Mouse (Mus musculus) lung, postnatal 36 days (tissue): ENCODE measurements around the gene Scmh1.

Source experiments
- DNase-seq: peaks from one replicate; pipeline ENCODE4 v3.0.0; 2022; ENCODE audit warnings: mixed read lengths

The Scmh1 gene

DNA sequence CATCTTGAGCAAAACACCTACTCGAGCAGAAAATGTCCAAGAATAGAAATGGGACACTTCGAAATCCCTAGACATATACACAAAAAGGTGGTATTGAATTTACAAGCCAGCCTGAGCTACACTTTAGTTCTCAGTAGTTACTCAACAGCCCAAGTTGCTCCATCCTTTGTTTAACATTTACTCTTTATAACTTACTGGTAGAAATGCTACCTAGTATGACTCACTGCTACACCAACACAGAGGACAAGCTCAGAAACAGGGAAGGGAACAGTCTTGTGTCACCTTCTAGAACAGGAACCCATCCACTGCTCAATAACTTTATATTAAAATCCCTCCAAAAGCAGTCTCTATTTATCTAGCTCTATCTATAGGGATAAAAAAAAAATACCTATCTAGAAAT, 160.6 kb downstream of the Scmh1 start:
- DNase-seq: peak; percentile 21

DNA sequence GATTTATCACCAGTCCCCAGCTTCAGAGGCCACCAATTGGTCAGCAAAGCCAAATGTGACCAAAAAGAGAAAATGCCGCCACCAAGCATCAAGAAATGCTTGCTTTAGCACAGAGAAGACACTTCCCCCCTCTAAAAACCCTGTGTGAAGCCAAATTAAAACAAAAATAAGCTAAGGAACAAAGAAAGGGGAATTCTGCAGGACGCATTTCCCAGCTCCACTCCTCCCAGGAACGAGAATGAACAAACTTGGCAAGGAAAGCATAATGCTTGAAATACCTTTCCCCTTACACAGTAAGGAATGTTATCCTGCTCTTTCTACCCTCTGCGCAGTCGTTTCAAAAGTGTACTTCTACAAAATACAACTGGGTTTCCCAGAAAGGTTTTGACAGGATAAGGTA, 162.9 kb downstream of the Scmh1 start:
- peak; percentile 63 for DNase-seq

DNA sequence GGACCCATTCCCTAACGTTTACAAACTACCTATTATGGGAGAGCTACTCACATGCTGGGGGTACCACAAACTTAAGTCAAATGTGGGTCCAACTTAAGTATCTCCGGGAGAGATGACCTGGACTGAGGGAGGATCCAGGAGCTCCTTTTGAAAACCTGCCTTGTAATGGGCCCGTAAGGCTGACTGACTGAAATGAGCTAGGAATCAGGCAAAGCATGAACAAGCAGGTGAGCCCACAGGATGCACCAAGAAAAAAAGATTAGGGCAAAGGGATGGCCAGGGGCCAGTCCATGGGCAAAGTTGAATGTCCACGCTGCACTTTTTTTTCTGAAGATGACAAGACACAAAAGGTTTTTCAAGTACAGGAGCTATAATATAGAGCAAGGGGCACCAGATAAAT, 163.9 kb downstream of the Scmh1 start:
- DNase-seq: peak; percentile 3

DNA sequence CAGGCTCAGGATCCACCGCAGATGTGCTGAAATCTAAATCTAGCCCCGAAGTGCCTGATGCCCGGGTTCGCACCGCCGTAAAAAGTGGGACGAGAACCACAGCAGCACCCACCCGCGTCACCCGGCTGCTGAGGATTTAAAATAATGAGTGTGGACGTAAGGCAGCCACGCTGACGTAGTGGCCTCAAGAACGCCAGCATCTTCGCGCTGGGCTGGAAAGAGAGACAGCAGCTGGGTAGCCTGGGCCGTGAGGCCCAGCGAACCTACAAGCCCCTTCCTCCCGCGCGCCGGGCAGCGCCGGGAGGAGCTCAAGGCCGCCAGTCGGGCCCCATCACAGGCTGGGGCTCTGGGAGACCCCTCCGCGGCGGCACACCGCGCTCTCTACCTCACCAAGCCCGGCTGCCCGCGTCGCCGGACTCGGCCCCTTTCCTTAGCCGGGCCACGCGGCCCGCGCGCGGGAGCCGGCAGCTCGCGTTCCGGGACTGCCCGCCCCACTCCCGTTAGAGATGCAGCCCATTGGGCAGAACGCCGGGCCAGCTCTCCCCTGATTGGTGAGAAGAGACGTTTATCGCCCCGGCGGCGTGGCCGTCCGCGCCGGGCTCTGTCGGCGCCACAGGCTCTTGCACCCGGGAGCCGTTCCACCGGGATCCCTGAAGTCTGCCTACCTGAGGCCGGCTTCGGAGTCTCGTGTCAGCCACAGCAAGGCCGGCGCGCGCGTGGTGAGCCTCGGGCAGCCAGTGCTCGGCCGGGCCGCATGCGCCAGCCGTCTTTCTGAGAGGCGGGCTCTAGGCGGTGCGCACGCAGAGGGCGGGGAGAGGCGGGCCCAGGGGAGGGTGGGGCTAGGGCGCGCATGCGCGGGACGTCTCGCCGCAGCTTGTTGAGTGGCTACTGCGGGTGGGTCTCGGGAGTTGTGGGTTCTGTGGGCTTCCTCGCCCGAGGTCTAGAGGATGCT, 164.7 kb downstream of the Scmh1 start, which contains the start of gene Ctps:
TSS of gene Ctps (minus strand) at position 791 of the 952 bp plus-strand sequence.
- DNase-seq: peak; percentile 94

DNA sequence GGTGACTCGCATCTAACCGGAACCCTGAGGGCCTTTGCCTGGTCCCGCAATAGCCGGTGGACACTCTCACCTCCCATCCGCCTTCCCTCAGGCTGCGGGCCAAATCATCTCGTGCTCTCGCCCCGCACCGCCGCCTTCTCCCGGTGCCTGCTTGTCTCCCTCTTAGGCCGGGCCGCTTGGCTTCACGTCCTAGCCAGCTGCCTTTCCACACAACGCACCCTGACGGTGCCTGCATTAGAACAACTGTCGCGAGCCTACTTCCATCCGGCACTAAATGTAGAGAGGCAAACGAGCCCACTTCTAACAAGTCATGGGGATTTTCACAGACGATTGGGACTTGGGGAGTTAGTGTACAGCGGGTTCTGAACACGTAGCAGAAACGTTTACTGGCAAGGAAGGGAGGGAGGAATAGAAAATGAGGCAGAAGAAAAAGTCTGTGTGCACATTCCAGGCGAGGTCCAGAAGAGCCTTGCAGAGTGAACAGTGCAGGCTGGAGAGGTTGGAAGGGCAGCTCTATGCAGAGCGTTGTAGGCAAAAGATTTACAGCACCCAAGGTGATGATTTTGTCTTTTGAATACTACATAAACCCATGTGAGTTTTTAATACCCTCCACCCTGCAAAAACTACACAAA, 165.5 kb downstream of the Scmh1 start:
- no peak for DNase-seq

DNA sequence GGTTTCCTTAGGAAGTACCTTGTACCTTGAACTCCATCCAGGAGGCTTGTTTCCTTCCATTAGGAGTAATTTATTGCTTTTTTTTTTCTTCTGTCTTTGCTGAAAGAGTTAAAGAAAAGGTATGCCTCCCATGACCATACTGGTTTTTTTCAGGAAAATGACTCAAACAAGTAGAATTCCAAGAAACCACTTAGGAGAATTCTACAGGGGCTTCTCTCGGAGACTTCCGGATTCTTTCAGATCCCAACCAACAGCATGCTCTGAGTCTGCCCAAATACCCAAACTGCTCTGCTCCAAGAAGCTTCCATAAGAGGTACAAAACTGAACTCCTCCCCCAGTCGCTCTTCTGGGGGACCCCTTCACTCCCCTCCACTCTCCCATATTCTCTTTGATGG, 166.0 kb downstream of the Scmh1 start:
- peak; percentile 4 for DNase-seq

DNA sequence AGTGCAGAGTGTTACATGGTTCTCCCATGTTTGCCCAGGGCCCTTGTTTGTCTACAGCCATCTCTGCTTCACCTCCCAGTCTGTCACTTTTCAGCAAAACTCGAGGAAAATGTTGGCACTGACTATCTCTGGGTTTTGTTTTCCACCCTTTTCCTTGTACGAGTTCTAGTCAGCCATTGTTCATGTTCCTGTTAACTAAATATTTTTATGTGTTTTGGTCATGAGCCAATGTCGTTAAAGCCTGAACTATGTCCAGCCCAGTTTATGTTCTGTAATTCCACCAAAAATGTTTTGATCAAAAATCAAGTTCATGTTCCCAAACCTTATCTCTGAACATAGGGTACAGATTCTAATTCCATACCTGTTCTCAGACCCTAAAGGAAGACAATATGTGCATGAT, 166.6 kb downstream of the Scmh1 start:
- DNase-seq: peak; percentile 10
